Mouse (Mus musculus) ovary, postnatal 36 days (tissue): ENCODE results near the gene Setd5.

ENCODE experiments used
- DNase-seq: peaks from one replicate; pipeline ENCODE4 v3.0.0; 2022; ENCODE audit warnings: low spot score, mixed read lengths

Gene Setd5

DNA sequence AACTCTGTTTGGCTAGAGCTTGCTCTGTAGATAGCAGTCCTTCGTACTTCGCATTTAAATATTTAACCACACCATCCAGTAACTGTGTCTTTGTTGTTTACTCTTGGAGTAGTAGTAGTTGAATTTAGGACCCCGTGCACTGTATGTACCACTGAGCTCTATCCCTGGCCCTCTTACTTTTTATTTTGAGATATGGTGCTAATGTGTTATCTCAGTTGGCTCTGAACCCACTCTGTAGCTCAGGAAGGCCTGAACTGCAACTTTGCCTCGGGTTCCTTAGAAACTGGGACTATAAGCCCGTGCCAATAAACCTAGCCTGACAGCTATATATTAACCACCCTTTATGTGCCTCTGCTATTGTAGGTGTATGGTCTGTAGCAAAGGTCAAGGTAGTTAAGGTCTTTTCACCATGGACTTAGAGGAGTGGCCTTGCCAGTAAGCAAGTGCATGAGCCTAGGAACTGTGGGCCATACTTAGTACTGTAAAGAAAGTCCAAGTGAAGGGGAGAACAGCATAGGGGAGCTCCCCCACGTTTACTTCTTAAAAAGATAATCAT is 22.5 kb upstream of the Setd5 start:
- no peak for DNase-seq

DNA sequence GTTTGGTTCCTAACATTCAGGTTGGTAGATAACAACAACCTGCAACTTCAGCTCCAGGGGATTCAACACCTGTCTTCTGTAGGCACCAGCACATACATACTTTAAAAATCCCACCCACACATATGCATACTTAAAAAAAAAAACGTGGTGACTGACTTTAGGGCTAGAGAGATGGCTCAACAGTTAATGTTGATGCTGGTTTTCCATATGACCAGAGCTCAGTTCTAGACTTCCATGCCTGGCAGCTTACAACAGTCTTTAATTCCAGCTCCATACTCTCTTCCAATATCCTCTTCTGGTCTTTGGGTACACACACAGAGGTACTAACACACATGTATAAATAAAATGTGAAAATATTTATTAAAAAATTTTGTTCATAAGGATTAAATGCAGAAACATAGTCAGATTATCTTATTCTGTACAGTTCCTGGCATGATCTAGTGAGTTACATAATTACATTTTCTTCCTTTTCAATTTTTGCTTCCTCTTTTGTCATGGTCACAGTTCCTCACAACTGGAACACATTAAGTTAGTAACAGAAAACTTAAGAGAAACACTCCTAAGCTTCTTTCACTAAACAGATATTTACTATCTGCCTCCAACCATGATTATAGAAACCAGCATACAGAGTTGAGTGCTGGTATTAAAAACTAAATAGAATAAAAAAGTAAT is 16.1 kb upstream of the Setd5 start:
- DNase-seq: no peak

DNA sequence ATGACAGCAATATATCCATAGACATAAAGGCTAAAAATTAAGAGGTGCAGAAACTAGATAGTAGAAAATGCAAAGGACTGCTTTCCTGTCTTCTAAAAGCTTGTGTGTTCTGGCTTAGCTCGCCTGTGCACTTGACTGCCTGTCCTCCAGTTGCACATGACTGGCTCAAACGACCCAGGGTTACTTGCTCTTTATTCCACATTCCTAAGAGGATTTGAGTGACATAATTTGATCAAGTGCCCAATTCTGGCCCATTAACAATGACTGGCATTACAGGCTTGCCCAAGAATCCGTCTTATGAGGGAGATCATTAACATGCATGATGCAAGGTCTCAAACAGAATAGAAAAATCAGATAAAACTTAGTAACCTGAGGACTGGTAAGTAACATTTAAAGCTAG is 14.9 kb upstream of the Setd5 start:
- no peak for DNase-seq

DNA sequence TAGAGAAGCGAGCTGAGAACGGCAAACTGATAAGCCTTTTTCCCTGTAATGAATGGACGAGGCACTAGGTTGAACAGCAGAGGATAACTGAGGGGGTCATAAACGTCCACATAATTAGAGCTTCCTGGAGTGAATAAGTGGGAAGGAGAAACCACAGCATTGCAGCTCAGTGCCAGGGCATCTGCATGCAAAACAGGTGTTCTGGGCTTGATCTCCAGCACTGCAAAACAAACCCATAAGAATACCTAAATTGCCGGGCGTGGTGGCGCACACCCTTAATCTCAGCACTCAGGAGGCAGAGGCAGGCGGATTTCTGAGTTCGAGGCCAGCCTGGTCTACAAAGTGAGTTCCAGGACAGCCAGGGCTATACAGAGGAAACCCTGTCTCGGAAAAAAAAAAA is 13.8 kb upstream of the Setd5 start:
- DNase-seq: no peak

DNA sequence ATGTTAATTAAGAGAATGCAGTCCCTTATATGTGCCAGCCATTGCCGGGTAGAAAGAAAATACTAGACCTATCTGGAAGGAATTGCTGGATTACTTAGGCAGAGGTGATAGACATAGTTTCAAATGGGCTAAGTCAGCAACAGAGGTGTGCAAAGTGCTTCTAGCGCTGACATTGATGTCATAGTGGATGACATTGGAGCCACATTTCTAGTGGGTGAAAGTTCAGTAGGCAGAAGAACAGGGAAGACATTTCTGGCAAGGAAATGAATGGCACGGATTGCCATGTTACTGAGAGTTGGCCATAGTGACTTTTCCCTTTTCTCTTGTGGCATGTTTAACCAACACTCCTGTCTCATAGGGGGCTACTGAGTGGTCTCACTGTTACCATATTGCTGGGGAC is 12.0 kb upstream of the Setd5 start:
- no peak for DNase-seq

DNA sequence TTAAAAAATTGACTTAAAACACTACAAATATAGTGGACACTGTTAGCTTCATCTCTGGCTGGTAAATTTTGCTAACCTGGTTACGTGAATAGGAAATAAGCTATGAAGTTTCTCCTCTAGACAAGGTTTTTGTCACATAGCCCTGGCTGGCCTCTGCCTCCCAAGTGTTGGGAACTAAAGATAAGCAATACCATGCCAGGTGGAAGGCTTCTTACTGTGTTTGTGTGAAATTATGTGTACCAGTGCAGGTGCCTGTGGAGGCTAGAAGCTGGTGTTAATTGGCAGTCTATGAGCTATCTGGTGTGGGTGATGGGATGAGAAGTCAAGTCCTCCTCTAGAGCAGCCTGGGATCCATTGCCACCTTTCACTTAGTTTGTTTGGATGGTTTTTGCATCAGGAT is 8.0 kb upstream of the Setd5 start:
- DNase-seq: no peak

DNA sequence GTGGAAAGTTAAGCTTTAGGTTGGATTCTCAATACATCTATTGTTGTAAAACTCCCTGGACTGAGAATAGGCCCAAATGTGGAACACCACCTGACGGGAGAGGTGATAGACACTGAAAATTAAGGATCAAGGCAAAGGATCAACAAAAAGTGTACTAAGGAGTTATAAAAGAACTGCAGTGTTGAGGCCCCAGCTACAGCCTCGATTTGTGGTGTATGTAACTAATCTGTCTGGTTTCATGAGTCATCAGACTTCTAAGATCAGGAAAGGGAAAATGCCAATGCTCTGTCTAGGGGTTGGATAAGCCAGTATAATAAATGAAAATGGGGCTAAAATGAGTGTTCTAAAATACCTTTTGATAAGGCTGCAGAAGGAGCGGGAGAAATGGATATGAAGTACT is 1.9 kb upstream of the Setd5 start:
- no peak for DNase-seq

DNA sequence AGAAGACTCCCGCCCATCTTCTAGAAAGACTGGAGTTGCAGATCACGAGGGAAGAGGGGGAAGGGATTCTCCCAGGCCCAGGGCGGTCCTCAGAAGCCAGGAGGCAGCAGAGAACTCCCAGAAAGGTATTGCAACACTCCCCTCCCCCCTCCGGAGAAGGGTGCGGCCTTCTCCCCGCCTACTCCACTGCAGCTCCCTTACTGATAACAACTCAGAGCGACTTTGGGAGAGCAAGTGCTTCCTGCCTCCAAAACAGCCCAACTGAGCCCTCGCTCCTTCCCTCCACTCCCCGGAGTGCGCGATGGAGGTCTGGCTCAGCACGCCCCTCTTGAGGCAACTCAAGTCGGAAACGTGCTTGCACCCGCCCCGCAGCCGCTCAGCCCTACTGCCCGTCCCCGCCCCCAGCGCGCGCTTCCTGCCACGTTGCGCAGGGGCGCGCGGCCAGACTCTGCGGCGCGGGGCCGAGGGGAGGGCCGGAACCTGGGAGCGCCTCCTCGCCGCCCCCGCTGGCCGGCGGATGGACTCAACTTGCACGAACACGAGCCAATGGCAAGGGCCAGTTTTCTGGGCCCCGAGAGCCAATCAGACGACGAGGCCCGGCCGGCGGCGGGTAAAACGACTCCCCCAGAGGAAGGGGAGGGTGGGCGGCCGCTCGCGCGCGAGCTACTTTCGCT is 1.0 kb upstream of the Setd5 start:
- peak; percentile 97 for DNase-seq

DNA sequence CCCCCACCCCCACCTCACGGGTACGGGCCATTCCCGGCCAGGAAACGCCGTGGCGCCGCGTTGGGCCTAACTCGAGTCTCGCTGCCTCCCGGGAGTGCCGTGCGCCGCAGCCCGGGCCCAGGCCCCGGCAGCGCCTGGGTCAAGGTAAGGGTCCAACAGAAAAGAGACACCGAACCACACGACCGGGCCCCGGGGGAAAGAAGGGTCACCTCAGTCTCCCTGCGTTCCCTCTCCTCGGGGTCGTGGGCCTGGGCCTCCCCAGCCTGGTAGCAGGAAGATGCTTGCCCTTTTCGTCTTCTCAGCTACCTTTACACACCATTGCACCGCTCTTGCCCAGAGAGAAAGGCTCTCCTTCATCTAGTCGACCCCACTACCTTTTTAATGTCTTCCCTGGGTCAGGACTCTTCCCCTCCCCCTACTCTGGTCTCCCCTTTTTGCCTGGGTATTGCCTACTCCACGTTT is 435 bp downstream of the Setd5 start:
- no peak for DNase-seq

DNA sequence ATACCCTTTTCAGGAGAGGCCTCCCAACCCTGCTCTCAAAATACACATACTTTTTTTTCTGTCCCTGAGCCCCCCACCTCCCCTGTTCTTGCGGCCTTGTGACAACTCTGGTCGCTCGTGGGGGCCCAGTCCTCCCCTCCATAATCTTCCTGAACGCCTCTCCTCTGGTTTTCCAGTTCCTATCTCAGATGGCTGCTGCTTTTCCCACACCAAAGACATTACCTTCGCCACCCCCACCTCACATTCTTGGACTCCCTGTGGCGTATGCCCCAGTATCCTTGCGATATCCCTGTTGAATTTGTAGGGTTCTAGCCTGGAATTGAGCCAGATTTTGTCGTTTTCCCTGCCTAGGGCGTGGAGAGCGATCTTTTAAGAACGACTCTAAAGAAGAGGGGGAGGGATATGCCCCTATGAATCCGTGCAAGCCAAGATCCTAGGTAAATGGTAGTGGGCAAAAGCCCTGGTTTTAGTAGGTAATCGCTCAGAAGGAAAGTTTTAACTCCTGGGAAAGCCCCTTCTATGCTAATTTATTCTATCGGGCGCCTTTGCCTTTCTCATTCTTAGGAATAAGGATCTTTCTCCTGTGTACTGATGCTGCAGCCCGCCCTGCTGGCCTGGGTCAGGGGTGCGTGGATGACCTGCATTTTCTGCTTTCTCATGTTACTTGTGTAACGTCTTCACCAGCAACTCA is 1.0 kb downstream of the Setd5 start:
- peak; percentile 37 for DNase-seq

DNA sequence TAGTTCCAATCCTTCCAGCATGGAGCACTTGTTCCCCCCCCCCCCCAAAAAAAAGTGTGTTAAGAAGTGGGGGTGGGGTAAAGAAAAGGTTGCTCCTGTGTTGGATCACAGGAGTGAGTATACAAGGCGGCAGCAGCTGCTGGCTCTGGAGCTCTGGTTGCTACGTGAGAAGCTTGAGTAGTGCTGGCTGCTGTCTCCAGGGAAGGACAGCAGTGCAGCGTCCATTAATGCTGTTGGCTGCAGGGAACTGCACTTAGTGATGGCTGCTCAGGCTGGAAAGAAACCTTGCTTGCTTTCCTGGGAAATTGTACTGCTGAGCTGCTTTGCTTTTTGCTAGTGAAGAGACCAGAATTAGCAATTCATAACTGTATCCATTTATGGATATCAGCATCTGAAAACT is 2.3 kb downstream of the Setd5 start:
- DNase-seq: peak; percentile 18

DNA sequence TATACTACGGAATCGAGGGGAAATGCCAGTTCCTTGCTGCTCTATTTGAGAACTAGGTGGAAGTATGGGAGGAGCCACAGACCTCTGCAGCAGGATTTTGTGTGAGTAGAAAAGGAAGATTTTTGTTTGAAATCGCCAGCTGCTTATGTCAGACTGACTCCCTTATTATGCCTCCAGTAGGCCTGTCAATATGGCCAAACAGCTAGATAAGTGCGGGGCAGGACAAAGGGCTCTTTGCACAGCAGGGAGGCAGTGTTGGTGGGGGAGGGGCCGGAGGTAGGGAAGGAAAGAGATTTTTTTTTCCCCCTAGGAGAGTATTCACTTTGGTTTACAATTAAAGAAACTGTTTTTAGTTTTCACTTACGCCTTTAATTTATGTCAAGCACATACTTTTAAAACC is 5.1 kb downstream of the Setd5 start:
- DNase-seq: no peak

DNA sequence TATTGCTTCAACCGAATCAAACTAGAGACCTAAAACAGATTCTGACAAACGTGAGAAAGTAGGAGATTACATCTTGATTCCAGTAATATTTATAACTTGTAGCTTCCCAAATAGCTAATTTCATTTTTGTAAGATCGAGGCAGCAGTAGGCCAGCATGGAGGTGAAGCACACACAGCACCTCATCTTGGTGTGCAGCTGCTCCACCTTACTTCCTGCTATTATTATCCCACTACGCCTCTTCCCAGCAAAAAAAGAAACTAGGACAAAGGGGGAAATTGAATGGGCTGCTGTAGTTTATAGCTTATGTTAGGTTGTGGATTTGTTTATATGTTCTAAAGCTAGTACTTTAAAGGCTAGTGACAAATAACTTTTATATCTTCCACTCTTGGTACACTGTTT is 7.4 kb downstream of the Setd5 start:
- no peak for DNase-seq

DNA sequence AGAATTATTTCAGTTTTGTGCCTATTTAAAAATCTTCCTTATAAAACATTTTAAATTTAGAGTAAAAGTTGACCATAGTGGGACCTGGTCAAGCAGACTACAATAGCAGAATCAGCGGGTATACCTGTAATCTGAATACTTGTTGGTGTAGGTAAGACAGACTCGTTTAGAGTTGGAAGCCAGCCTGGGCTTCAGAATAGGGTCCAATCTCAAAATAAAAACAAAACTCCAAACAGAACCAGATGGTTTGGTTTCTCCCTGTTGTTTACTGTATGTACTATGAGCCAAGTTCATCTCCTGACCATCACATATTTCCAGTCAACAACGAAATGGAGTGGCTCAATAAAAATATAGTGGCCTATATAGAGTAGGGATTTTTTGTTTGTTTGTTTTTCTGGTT is 16.0 kb downstream of the Setd5 start:
- DNase-seq: no peak

DNA sequence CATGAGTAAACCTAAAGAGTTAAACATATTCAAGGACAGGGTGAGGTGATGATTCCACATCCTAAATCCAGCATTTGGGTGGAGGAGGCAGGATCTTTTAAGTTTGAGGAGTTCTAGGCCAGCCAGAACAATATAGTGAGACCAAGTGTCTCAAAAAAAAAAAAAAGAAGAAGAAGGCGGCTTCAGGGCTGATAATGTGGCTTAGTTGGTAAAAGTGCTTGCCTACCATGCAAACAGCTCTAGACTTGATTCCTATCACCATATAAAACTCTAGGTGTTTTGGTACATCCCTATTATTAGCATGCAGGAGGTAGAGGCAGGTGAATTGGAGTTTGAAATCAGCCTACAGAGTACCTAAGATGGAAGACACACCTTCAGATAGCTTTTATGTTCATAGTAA is 18.4 kb downstream of the Setd5 start:
- DNase-seq: no peak

DNA sequence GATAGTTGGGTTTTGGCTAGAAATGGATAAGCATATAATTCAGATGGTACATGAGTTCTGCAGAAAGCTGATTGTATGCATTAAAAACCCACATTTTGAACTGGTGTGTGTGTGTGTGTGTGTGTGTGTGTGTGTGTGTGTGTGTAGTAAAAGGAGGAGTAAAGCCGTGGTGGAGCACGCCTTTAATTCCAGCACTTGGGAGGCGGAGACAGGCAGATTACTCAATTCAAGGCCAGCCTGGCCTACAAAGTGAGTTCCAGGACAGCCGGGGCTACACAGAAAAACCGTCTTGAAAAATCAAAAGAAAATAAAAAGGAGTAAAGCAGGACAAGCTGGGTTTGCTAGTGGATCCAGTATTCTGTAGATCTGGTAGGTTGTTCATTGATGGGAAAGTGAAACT is 20.5 kb downstream of the Setd5 start:
- no peak for DNase-seq

DNA sequence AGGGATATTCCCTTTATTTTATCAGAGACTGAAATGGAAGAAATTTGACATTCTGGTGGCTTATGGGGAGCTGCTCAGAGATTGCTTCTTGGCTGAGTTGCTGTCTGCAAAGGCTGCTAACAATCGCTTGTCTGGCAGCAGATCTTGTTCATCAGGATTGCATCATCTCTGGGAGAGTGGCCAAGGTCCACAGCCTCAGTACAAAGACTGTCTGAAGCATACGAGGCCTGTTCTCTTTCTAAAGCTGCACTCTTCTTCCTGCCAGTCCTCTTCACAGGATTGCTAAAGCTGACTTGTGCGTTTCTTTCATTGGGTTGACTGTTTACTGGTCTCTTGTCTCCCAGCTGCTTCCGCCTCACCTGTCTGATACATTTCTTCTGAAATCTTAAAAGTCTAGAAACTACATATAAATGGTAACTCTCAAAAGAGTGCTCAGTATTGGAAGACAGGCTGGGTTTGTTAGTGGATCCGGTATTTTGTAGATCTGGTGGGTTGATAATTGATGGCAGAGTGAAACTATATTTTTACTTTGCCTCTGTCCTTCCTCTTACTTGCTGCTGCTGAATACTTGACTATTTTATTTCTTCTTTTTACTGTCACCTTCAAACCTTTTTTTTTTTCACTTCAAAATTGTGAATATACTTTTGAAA is 22.6 kb downstream of the Setd5 start:
- peak; percentile 72 for DNase-seq

DNA sequence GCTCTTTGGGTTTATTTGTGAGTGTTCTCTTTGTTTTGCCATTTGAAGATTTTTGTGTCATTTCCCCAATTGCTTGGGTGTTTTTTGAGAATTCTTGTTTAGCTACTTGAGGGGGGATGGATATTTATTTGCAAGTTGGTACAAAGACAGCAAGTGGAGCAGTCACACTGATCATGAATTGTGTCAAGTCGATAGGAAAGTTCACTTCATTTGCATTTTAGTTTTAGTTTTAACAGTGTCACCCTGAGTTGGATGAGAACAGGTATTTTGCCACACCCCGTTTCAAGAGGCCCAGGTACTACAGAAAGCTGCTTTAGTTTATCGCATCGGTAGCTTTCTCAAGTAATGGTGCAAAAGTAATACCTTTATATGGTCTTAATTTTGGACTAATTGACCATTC is 25.4 kb downstream of the Setd5 start:
- no peak for DNase-seq

DNA sequence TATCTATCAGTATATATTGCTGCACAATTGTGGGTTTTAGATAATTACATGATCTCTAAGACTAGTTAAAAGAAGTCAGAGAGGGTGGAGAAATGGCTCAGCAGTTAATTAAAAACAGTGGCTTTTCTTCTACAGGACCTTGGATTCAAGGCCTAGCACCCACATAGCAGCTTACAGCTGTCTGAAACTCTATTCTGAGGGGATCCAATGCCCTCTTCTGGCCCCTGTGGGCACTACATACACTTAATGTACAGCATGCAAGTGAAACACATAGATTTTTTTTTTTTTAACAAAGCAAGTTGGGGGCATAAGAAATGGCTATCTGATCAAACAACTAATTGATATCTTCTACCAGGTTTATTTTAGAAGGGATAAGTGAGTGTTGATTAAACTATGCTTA is 26.6 kb downstream of the Setd5 start:
- peak; percentile 57 for DNase-seq

DNA sequence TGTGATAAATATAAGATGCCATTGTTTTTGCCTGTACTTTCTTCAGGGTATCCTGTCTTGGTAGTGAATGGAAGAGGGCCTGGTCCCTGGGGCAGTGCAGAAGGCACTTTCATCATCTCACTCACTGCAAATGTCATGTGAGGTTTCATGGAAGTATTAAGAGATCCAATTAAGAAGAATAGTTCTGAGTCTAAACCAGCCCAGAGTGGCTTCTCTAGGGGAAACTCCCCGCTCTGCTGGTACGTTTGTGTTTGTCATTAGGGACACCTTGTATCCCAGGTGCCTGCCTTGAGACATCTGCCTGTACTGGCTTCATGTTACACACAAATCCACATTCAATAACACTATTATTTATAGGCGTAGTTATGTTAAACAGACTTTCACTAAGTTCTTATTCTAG is 32.2 kb downstream of the Setd5 start:
- DNase-seq: no peak

DNA sequence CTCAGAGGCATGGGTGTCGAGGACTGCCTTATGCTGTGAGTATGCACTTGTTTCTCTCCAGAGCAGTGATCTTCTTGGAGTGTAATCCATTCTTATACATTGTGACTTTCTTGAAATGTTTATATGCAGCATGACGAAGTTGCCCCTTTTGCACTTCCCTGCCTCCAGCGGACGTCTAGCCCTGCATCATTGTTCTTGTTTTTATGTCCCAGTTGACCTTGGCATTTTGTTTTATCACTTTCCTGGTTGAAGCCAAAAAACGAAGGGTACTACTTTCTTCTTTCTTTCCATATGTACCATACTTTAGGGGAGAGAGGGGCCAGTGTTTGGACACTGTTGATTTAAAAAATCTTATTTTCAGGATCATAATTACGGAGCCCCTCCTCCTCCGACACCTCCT is 32.8 kb downstream of the Setd5 start:
- no peak for DNase-seq

DNA sequence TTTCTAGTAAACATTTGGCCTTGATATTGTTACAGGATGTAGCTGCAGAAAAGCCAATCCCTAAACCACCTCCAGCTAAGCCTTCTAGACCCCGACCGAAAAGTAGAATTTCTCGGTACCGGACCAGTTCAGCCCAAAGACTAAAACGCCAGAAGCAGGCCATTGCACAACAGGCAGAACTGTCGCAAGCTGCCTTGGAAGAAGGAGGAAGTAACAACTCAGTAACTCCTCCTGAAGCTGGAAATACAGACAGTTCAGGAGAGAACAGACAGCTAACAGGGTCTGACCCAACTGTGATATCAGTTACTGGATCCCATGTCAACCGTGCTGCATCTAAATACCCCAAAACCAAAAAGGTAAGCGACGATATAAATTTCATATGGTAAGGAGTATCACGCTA is 43.6 kb downstream of the Setd5 start:
- DNase-seq: no peak

DNA sequence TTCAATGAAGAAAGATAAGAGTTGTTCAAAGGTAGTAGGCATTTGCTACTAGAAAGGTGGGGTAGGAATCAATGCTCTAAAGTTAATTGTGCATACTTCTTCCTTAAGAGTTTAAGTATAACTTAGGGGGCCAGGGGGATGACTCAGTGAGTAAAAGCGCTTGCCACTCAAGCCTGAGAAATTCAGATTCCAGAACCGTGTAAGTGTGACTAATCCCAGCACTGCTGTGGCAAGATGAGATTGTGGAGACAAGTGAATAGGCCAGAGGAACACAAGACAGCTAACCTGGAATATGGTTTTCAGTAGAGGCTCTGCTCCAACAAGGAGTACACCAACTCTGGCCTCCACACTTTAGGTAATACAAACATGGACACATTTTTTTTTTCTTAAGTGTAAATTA is 56.2 kb downstream of the Setd5 start:
- no peak for DNase-seq
